Mouse (Mus musculus) kidney, adult 11 months (tissue): ENCODE measurements around the gene Gins1.
"Not testable (repeated sequence)": the region's sequence is repeated elsewhere in the genome, so short reads cannot be mapped to it uniquely, and the experiment has no call there.

Experiments used
- DNase-seq: peaks from one replicate; pipeline ENCODE4 v3.0.0; 2022

The Gins1 gene

GRCm38 (mm10) chr2:150904936-150905450 lies at the start of gene Gins1:
TSS of gene Gins1 (plus strand) at chr2:150905400.
- DNase-seq = no peak

DNA sequence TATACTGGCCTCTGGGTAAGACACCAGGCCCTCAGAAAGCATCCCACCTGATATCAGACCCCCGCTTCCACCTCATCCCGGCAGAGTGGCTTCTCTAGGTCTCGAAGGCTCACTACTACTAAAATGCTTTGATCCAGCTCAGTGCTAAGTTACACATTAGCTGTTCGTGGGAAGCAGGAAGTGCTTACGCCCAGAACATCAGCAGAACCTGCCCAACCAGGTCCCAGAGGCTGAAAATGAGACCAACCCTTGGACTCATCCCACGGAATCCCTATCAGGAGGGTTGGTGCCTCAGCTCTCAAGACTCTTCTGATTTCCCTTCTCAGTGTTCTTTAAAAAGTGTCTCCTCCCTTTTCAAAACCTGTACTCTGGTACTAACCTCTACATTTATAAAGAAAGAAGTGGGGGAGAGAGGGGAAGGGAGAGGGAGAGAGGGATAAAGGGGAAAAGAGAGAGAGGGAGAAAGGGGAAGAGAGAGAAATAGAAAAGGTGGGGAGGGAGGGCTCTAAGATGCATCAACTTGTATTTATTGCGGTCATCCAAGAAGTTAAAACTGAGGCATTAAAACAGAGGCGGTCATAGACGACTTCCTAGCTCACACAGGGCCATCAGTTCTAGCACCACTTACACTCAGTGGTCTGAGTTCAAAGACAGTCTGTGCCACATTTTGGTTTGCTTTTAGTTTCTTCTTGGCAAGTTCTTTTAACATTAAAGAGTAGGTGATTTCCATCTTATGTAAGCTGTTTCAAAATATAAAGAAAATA lies 46.3 kb upstream of the Gins1 start:
- peak; percentile 66 for DNase-seq

DNA sequence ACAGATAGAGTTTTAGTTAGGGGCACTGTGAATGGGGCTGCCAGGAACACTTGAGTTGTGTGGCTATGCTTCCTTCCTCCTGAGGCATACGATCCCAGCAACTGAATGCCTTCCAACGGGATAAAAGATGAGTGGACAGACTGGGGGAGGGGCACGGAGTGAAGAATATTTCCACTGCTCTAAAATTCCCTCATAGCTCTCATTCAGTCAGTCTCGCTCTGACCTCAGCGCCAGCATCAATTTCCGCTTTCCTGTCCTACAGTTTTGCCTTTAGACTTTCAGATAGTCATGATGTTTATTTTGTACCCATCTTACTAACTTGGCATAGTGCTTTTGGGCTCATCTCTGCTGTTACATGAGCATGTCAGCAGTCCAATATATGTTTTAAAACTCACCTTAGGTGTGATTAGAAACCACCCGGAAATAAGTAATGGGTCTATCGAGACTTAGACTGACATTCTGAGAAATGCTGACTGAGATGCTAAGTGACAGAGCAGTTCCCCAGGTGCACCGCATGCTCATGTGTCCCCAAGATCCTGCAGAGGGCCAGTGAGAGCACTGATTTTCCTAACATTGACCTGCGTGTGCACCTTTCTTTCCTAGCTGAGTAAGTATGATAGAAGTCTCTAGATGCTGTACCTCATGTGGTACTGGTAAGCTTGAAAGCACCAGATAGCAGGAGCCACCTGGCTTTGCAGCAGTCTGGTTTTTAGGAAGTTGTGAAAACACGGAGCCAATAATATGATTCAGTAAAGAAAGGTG lies 45.3 kb upstream of the Gins1 start:
- DNase-seq = no peak

DNA sequence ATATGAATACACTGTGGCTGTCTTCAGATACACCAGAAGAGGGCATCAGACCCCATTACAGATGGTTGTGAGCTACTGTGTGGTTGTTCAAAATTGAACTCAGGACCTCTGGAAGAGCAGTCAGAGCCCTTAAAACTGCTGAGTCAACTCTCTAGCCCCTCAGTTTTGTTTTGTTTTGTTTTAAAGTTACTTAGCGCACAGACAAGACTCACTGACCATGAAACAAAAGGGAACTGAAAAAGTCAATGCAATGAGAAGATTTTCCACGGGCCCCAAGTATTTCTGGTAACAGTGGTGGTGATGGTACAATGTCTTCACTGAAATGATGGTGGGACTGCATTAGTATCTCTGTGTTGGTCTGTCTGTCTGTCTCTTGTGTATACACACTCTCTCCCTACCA lies 44.1 kb upstream of the Gins1 start:
- DNase-seq = no peak

DNA sequence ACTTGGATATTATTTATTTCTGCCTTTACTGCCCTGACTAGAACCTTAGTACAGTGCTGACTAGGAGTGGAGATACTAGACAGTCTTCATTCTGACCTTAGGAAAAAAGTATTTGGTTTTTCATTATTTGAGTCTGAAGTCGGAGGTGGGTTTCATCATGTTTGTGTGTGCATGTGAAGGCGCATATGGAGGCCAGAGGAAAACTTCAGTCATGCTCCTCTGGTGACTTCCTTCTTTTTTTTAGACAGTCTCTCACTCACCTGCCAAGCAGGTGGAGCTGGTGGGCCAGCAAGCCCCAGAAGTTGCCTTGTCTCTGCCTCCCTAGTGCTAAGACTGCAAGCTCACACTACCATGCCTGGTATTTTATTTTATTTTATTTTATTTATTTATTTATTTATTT lies 38.2 kb upstream of the Gins1 start:
- no peak for DNase-seq

DNA sequence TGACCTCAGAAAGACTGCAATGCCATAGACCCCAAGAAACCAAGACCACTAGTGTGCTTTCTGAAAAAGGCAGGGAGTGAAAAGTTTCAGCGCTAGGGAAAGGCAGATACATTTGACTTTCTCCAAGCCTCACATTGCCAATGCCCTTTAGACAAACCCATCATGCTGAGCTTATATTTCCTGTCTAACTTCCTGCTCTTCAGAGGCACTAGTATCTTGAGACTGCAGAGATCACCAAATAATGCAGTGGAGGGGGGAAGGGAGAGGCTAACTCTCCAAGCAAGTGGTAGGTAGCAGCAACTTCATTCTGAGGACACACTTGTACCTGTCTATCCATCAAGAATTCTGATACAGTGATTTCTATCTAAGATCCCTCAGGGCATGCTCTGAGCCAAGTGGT lies 35.8 kb upstream of the Gins1 start:
- DNase-seq = no peak

- DNase-seq = no peak
These were observed 30.7 kb upstream of the Gins1 start for GRCm38 (mm10) chr2:150874508-150874907.

DNA sequence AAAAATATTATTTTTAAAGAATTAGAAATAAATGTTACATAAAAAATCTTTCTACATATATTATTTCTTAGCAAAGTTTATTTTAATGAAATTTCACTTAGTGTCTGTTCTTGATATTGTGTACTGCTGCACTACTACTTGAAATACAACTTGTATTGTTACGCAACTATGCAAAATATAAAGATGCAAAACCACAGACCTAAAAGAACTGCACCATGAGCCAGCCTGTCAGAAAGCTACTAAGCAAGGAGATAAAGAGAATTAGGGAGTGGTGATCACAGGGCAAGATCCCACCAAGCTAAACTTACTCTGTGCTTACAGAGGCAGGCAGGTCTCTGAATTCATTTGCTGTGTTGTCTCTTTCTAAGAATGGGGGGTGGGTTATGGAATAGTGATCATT lies 30.0 kb upstream of the Gins1 start:
- DNase-seq = no peak

GRCm38 (mm10) chr2:150877561-150877960 lies 27.6 kb upstream of the Gins1 start:
- DNase-seq = peak; percentile 58

GRCm38 (mm10) chr2:150884075-150884778 lies 21.0 kb upstream of the Gins1 start:
- no peak for DNase-seq

DNA sequence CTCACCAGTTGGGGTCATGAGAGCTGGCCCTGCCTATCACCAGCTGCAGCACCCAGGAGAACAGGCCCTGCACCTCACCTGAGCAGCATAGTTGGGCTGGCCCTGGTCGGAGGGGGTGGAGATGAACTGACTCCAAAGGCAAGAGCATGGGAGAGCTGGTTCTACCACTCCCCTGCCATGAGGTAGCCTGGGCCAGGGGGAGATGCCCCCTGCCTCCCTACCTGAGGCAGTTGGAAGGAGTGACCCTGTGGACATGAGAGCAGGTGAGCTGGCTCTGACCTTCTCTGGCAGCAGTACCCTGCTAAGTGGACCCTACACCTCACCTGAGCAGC lies 20.5 kb upstream of the Gins1 start:
- DNase-seq = no peak

DNA sequence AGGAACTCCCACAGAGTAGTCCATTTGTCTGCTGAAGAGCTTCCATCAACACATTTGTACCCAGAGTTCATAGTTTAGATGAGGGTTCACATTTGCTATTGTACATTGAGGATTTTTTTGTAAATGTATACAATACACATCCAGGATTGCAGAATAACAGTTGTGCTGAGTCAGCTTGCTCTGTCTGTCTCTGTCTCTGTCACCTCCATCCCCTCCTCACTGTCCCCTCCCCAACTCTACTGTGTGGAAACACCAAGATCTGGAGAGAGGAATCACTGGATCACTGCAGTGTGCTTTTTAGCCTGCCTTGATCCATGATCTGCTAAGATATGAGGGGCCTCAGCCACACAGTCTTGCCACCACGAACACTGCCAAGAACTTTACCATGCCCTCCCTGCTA lies 19.4 kb upstream of the Gins1 start:
- DNase-seq = no peak

GRCm38 (mm10) chr2:150886315-150886714 lies 18.9 kb upstream of the Gins1 start:
- no peak for DNase-seq

GRCm38 (mm10) chr2:150887370-150887769 lies 17.8 kb upstream of the Gins1 start:
- no peak for DNase-seq

- no peak for DNase-seq
These were observed 10.5 kb upstream of the Gins1 start for GRCm38 (mm10) chr2:150894617-150895267.

DNA sequence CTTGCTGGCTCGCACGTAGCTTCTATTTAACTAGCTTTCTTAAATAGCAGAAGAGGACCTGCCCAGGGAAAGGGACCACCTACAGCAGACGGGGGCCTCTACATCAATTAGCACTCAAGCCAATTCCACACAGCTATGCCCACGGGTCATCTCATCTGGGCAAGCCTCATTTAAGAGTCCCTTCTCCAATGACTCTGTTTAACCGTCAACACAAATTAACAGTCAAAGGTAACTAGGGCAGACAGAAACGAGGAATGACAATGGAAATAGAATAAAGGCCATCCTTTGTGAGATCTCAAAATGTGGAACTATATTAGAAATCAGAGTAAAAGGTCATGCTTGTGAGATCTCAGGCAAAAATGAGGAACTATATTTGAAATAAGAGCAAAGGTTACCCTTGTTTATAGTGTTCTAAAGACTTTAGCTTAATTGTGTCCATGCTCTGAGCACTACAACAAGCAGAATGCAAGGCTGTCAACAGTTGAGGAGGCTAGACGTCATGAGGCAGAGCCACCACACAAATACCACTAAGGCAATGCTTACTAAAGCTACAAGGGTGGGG lies 9.4 kb upstream of the Gins1 start:
- no peak for DNase-seq

DNA sequence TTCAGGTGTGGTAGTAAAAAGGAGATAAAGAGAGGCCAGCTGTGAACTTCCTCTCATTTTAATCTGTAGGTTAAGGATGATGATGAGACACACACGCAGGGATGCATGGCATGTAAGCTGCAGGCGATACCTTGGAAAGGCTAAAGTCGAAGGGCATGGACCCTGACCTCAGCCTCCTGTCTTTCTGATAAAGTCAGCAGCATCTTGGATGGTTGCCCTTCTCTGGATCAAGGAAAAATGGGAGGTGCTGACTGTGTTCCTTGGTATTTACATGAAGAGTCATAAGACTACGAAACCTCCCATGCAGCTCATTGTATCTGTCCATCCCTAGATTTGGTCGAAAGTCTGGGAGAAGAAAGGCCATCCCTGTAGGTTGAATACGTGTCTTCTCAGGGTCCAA lies 4.9 kb upstream of the Gins1 start:
- DNase-seq = no peak

DNA sequence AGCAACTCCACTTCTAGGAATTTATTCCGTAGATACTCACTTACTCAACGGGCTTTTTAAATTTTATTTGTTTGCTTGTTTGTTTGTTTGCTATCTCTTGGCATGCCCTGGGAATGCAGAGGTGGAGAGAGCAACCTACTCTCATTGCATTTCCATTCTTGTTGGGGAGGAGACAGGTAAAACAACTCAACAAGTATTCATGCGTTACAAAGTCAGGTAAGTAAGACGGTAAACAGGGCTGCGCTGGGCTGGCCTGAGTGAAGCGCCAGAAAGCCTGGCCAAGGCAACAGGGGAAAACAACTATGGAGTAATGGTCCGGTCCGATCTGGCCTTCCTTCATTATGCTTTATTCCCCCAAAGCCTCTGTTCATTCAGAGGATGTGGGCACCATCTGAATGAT lies 2.9 kb upstream of the Gins1 start:
- no peak for DNase-seq

DNA sequence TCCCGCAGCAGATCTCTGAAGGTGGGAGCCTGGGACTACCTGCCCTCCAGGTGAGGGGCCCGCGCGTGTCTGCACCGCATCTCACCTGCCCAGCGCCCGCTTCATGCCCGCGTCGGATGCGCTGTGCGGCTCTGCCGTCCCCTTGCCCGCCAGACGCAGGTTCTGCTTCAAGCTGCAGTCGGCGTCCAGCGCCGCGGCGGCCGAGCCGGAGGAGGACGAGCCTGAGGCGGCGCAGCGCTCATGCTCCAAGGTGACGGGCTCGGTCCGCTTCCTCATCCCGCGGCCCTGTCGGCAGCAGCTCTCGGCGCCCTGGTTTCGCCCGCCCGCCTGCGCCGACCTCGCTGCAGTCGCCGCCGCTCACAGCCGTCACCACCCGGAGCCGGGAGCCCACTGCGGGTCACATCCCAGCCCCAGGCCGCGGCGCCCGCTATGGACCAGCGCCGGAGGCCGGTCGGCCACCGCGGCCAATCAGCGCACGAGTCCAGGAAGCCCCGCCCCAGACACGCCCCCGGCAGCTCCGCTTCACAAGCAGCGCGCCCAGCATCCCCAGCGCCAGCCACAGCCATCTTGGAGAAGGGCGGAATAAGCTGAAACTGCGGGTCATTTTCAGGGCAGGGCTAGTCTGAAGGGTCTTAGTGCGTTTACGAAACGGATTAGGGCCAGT lies 796 bp upstream of the Gins1 start, which contains the start of gene Abhd12:
Gene Abhd12 (minus strand): TSS at position 470 of the 664 bp plus-strand sequence.
- peak; percentile 97 for DNase-seq

DNA sequence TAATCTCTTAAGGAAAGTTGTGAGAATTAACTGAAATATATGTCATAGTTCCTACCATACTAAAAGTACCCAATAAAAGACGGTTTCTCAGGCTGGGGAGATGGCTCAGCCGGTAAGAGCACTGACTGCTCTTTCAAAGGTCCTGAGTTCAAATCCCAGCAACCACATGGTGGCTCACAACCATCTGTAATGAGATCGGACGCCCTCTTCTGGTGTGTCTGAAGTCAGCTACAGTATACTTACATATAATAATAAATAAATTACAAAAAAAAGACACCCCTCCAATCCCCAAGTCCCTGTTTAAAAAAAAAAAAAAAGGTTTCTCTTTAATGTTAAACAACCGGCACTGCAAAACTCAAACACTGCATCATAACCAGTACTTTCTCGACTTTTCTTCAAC lies 3.7 kb downstream of the Gins1 start:
- not testable (repeated sequence) for DNase-seq

DNA sequence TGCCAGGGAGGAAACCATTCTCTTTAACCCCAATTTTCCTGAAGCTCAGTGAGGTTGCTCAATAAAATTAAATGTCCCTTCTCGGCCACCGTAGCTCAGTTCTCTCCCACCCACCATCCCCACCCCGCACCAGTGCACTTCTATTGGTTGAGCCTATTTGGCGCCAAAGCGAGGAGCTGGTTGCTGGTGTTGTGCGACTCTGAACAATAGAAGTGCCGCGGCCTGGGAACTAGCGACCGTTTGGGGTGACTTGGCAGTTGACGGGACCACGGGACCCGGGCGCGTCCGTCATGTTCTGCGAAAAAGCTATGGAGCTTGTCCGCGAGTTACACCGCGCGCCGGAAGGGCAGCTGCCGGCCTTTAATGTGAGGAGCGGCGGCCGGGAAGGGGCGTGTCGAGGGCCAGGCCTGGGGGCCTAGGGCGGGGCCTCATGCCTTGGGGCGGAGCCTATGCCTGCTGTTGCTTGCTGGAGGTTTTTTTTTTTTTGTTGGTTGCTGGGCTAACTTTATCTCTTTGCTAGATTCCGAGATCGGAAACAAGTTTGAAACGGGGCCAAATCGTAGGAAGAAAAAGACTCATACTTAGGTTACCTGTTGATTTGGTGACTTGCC lies 4.3 kb downstream of the Gins1 start:
- peak; percentile 96 for DNase-seq
